Mouse (Mus musculus) brain, embryonic 14.5 days (tissue): ENCODE results near the gene Rgs17.

Experiments
- CTCF ChIP-seq: fragments of 200-500 bp; IDR thresholded peaks from 2 replicates; pipeline ENCODE4 v1.5.1; 2012; ENCODE audit warnings: inconsistent platforms, mild to moderate bottlenecking, moderate library complexity, borderline replicate concordance; ENCODE audit not compliant: insufficient read depth, insufficient read length; ENCODE audit errors: extremely low read depth
- POLR2A ChIP-seq: fragments of 200-500 bp; IDR thresholded peaks from 2 replicates; pipeline ENCODE4 v1.6.1; 2012; ENCODE audit warnings: mild to moderate bottlenecking, inconsistent platforms, borderline replicate concordance; ENCODE audit not compliant: poor library complexity, insufficient read depth, insufficient read length, severe bottlenecking; ENCODE audit errors: extremely low read depth

- TF ChIP-seq CTCF (no peak), POLR2A (no peak)
These were observed 116.9 kb downstream of the Rgs17 start, which contains the start of gene Fbxo5 for GRCm38 (mm10) chr10:5805243-5805730.
